21 mouse cellular contexts compared by ENCODE assay signal in genomic region chr1:88280006-88280690, GRCm38 (mm10). TPM values are rescaled to one million over a fixed set of nuclear protein-coding genes. Genes with fewer than 3 reads are reported as not detected.
DNase-seq lines count a peak whose midpoint lies in the region; ATAC-seq and TF ChIP-seq lines count a peak whose summit lies in the region.
"Had no signal": no experiment of that assay in that cellular context is flagged by ENCODE, and none has a peak within 500 bp of the region (broad histone marks: within the 10 kb centered on the region; RNA-seq: fewer than 3 reads in every experiment).

No protein-coding gene starts in this region.

- TF ChIP-seq EP300 in liver, postnatal 0 days (IDR thresholded peaks at IDR 0.05; ENCODE audit: low read depth) = no peak

- ATAC-seq in liver, postnatal 0 days = no peak
- ATAC-seq in liver, embryonic 12.5 days = no peak
- peak; percentile 55; the same call in 1 of the 2 replicates for ATAC-seq in intestine, embryonic 15.5 days
- peak; percentile 5; the same call in 1 of the 2 replicates for ATAC-seq in stomach, embryonic 16.5 days (ENCODE audit: insufficient read depth, low FRiP score)
- ATAC-seq in megakaryocyte, adult 5-6 weeks (ENCODE audit: poor library complexity, severe bottlenecking) = no peak

- peak; percentile 7 to 38 for DNase-seq in cerebellum, postnatal 4 days (ENCODE audit: low spot score in 2 of 2)
- no peak for DNase-seq in cerebellum, postnatal 36 days
- DNase-seq in liver, postnatal 0 days = no peak
- DNase-seq: adrenal gland, adult 8-10 months; cerebellum, adult 18-20 months; lung, postnatal 10 days; right cerebral cortex, postnatal 14 days had no signal

- no peak overlapping the region for H3K4me2 ChIP-seq in liver, postnatal 0 days (ENCODE audit: low read depth, low read length)
- no peak overlapping the region for H3K4me2 ChIP-seq in liver, embryonic 12.5 days
- peak overlapping the region; percentile 4 for H3K4me2 ChIP-seq in intestine, embryonic 15.5 days (replicated peaks)
- peak overlapping the region; percentile 6 for H3K4me2 ChIP-seq in stomach, embryonic 16.5 days (ENCODE audit: low read depth, low read length)
- H3K4me2 ChIP-seq: embryonic facial prominence, embryonic 13.5 days; kidney, embryonic 15.5 days had no signal

- TF ChIP-seq CTCF in liver, postnatal 0 days (IDR thresholded peaks at IDR 0.05; ENCODE audit: low read depth) = no peak

- no peaks in the 10 kb centered on the region for H3K27me3 ChIP-seq in liver, postnatal 0 days (ENCODE audit: insufficient read depth, low read length)
- no peaks in the 10 kb centered on the region for H3K27me3 ChIP-seq in liver, embryonic 12.5 days (replicated peaks)
- H3K27me3 ChIP-seq in intestine, embryonic 15.5 days (replicated peaks) = no peaks in the 10 kb centered on the region
- H3K27me3 ChIP-seq in stomach, embryonic 16.5 days (ENCODE audit: control insufficient read depth, insufficient read depth, low read length) = no peaks in the 10 kb centered on the region
- H3K27me3 ChIP-seq: embryonic facial prominence, embryonic 13.5 days; kidney, embryonic 15.5 days had no signal

- peaks cover 9% of the 10 kb centered on the region for H3K36me3 ChIP-seq in liver, postnatal 0 days (replicated peaks; ENCODE audit: insufficient read depth, low read length)
- H3K36me3 ChIP-seq in liver, embryonic 12.5 days = peaks cover 9% of the 10 kb centered on the region
- peaks cover 2% of the 10 kb centered on the region for H3K36me3 ChIP-seq in intestine, embryonic 15.5 days
- peaks cover 3% of the 10 kb centered on the region; the same call in 1 of the 2 replicates for H3K36me3 ChIP-seq in stomach, embryonic 16.5 days (ENCODE audit: control insufficient read depth, insufficient read depth, low read length)

- whole genome bisulfite sequencing in liver, postnatal 0 days (ENCODE audit: insufficient replicate concordance) = 67% methylated on average over 15 of the region's 15 CpGs
- WGBS in liver, embryonic 12.5 days (ENCODE audit: insufficient replicate concordance) = 64% methylated on average over 15 of the region's 15 CpGs
- WGBS in intestine, embryonic 15.5 days = 57% methylated on average over 15 of the region's 15 CpGs
- WGBS in stomach, embryonic 16.5 days = 61% methylated on average over 15 of the region's 15 CpGs

- no peaks in the 10 kb centered on the region for H3K9me3 ChIP-seq in liver, postnatal 0 days (ENCODE audit: low read length)
- H3K9me3 ChIP-seq in liver, embryonic 12.5 days (replicated peaks) = peaks cover 7% of the 10 kb centered on the region
- H3K9me3 ChIP-seq in intestine, embryonic 15.5 days = no peaks in the 10 kb centered on the region
- no peaks in the 10 kb centered on the region for H3K9me3 ChIP-seq in stomach, embryonic 16.5 days (replicated peaks; ENCODE audit: control insufficient read depth, low read length)

- H3K9ac ChIP-seq in liver, postnatal 0 days (replicated peaks) = no peak overlapping the region
- no peak overlapping the region for H3K9ac ChIP-seq in liver, embryonic 12.5 days
- no peak overlapping the region for H3K9ac ChIP-seq in intestine, embryonic 15.5 days
- no peak overlapping the region for H3K9ac ChIP-seq in stomach, embryonic 16.5 days (ENCODE audit: low read length)
- H3K9ac ChIP-seq: embryonic facial prominence, embryonic 13.5 days; kidney, embryonic 15.5 days; liver, embryonic 14.5 days had no signal

- H3K4me3 ChIP-seq in liver, postnatal 0 days (ENCODE audit: low read depth, low read length) = no peak overlapping the region
- H3K4me3 ChIP-seq in liver, embryonic 12.5 days = no peak overlapping the region
- no peak overlapping the region for H3K4me3 ChIP-seq in intestine, embryonic 15.5 days (replicated peaks)
- H3K4me3 ChIP-seq in stomach, embryonic 16.5 days (replicated peaks; ENCODE audit: low read length) = no peak overlapping the region
- H3K4me3 ChIP-seq: embryonic facial prominence, embryonic 13.5 days; kidney, embryonic 15.5 days; limb, embryonic 10.5 days had no signal

- peaks cover 55% of the 10 kb centered on the region for H3K4me1 ChIP-seq in liver, postnatal 0 days (ENCODE audit: insufficient read depth)
- peaks cover 34% of the 10 kb centered on the region for H3K4me1 ChIP-seq in liver, embryonic 12.5 days
- peaks cover 16% of the 10 kb centered on the region for H3K4me1 ChIP-seq in intestine, embryonic 15.5 days (replicated peaks)
- peaks cover 29% of the 10 kb centered on the region for H3K4me1 ChIP-seq in stomach, embryonic 16.5 days (ENCODE audit: control insufficient read depth, insufficient read depth, low read length)

- H3K27ac ChIP-seq in liver, postnatal 0 days (ENCODE audit: low read depth) = peak overlapping the region; percentile 90
- no peak overlapping the region for H3K27ac ChIP-seq in liver, embryonic 12.5 days
- H3K27ac ChIP-seq in intestine, embryonic 15.5 days = peak overlapping the region; percentile 11
- H3K27ac ChIP-seq in stomach, embryonic 16.5 days (ENCODE audit: low read length) = peak overlapping the region; percentile 4; the same call in 1 of the 2 replicates
- H3K27ac ChIP-seq: embryonic facial prominence, embryonic 13.5 days; kidney, embryonic 15.5 days; limb, embryonic 10.5 days; liver, embryonic 14.5 days had no signal

RNA-seq across cellular contexts. Expression of gene Trpm8, which starts 2.7 kb away (rescaled TPM):
- polyA plus RNA-seq in liver, postnatal 0 days (2015; fragmentation: Nextera tagmentation; extraction: Ambion mirVana) = not detected in 2 replicates
- polyA plus RNA-seq in liver, embryonic 12.5 days (2016; fragmentation: Nextera tagmentation; extraction: Ambion mirVana) = not detected in 2 replicates
- not detected in 2 replicates for polyA plus RNA-seq in intestine, embryonic 15.5 days (2015; fragmentation: Nextera tagmentation; extraction: Ambion mirVana)
- not detected in 2 replicates for polyA plus RNA-seq in stomach, embryonic 16.5 days (2015; fragmentation: Nextera tagmentation; extraction: Ambion mirVana)
- not detected in 2 replicates for total RNA-seq in megakaryocyte, adult 5-6 weeks (2015)
- total RNA-seq in megakaryocyte, adult 5-6 weeks (2017) = not detected in 2 replicates
- total RNA-seq: adrenal gland, adult 8-10 months; gastrocnemius, postnatal 4 days; hematopoietic stem cell, adult 5-6 weeks; megakaryocyte-erythroid progenitor cell, adult 5-6 weeks had no signal
- polyA plus RNA-seq: embryonic facial prominence, embryonic 13.5 days; kidney, embryonic 15.5 days; limb, embryonic 10.5 days; liver, embryonic 14.5 days; thymus, postnatal 0 days had no signal

RNA-seq across cellular contexts. Expression of gene Hjurp, which starts 2.7 kb away (rescaled TPM):
- polyA plus RNA-seq in liver, postnatal 0 days (2015; fragmentation: Nextera tagmentation; extraction: Ambion mirVana) = 31.4 and 37.0 TPM in 2 replicates
- polyA plus RNA-seq in liver, embryonic 12.5 days (2016; fragmentation: Nextera tagmentation; extraction: Ambion mirVana) = 104 and 106 TPM in 2 replicates
- 158 and 160 TPM in 2 replicates for polyA plus RNA-seq in intestine, embryonic 15.5 days (2015; fragmentation: Nextera tagmentation; extraction: Ambion mirVana)
- polyA plus RNA-seq in stomach, embryonic 16.5 days (2015; fragmentation: Nextera tagmentation; extraction: Ambion mirVana) = 169 and 173 TPM in 2 replicates
- 99.8 and 112 TPM in 2 replicates for total RNA-seq in megakaryocyte, adult 5-6 weeks (2015)
- total RNA-seq in megakaryocyte, adult 5-6 weeks (2017) = 174 and 189 TPM in 2 replicates

RNA-seq across cellular contexts. Expression of gene Mroh2a, which starts 53.4 kb away (rescaled TPM):
- polyA plus RNA-seq in liver, postnatal 0 days (2015; fragmentation: Nextera tagmentation; extraction: Ambion mirVana) = 0.61 and 0.66 TPM in 2 replicates
- 0.46 and 0.61 TPM in 2 replicates for polyA plus RNA-seq in liver, embryonic 12.5 days (2016; fragmentation: Nextera tagmentation; extraction: Ambion mirVana)
- 0.88 and 1.0 TPM in 2 replicates for polyA plus RNA-seq in intestine, embryonic 15.5 days (2015; fragmentation: Nextera tagmentation; extraction: Ambion mirVana)
- 1.6 and 1.7 TPM in 2 replicates for polyA plus RNA-seq in stomach, embryonic 16.5 days (2015; fragmentation: Nextera tagmentation; extraction: Ambion mirVana)
- total RNA-seq in megakaryocyte, adult 5-6 weeks (2015) = 0.47 and 1.2 TPM in 2 replicates
- 0.28 and 0.37 TPM in 2 replicates for total RNA-seq in megakaryocyte, adult 5-6 weeks (2017)
- total RNA-seq: midbrain, postnatal 0 days had no signal
- polyA plus RNA-seq: cortical plate, adult 2 months had no signal

Comparison
In these comparisons a context has a peak if more than half of its experiments do, and no peak if none do; other contexts are left out.
1. DNase-seq: peak in cerebellum, postnatal 4 days (2 of 2); none in cerebellum, postnatal 36 days (0 of 2) and liver, postnatal 0 days (single experiment).
2. ATAC-seq: peak in intestine, embryonic 15.5 days (single experiment) and stomach, embryonic 16.5 days (single experiment); none in liver, postnatal 0 days (single experiment), liver, embryonic 12.5 days (single experiment) and megakaryocyte, adult 5-6 weeks (single experiment).
3. H3K4me2 ChIP-seq: peak in intestine, embryonic 15.5 days (single experiment) and stomach, embryonic 16.5 days (single experiment); none in liver, postnatal 0 days (single experiment) and liver, embryonic 12.5 days (single experiment).